Mouse (Mus musculus): ENCODE data around the gene Fbxo33. TPM values are rescaled to one million over a fixed set of nuclear protein-coding genes. Genes with fewer than 3 reads are reported as not detected.

Gene Fbxo33
- total and polyA plus RNA-seq, 3 experiments: 20.8 to 35.3 TPM; not detected in 1

GRCm38 (mm10) chr12:59206208-59206999 is 13.1 kb downstream of the Fbxo33 start:
- Histone ChIP-seq H3K9ac (ENCODE audit: control insufficient read depth, low read depth, low read length, poor library complexity, severe bottlenecking) (no peak overlapping the region), H3K4me3 (ENCODE audit: control insufficient read depth in 1 of 2, insufficient read depth in 1 of 2, low read depth in 2 of 2, low read length in 2 of 2) (no peak overlapping the region), H3K27me3 (ENCODE audit: control insufficient read depth in 1 of 2, insufficient read depth in 2 of 2, low read length in 2 of 2) (no peaks in the 10 kb centered on the region), H3K9me3 (replicated peaks; ENCODE audit: insufficient read depth, low read length) (no peaks in the 10 kb centered on the region), H3K27ac (ENCODE audit: control insufficient read depth, low read depth, low read length) (peak overlapping the region; percentile 13), H3K4me1 (ENCODE audit: control insufficient read depth in 1 of 2, insufficient read depth in 2 of 2, low read length in 2 of 2) (peaks cover 11 to 15% of the 10 kb centered on the region in 2 experiments), H3K36me3 (ENCODE audit: control insufficient read depth in 1 of 2, insufficient read depth in 2 of 2, low read length in 2 of 2) (peaks cover 14 to 19% of the 10 kb centered on the region in 2 experiments), H3K79me2 (ENCODE audit: control insufficient read depth, insufficient read depth, low read length, poor library complexity) (0 out of 2 replicates have a peak, but pooled peaks cover 1% of the 10 kb centered on the region)
- no peak for DNase-seq (ENCODE audit: low read depth, low spot score)
- TF ChIP-seq RCOR1 (IDR thresholded peaks at IDR 0.05; ENCODE audit: low read depth, low read length) (no peak), HCFC1 (IDR thresholded peaks at IDR 0.05; ENCODE audit: low read depth, low read length) (no peak), ETS1 (IDR thresholded peaks at IDR 0.05; ENCODE audit: low read depth, low read length) (no peak), JUND (IDR thresholded peaks at IDR 0.05; ENCODE audit: low read depth, low read length) (no peak), USF1 (IDR thresholded peaks at IDR 0.05; ENCODE audit: low read depth, low read length) (no peak), POLR2A (IDR thresholded peaks at IDR 0.05; ENCODE audit: control insufficient read depth in 1 of 2, insufficient read depth in 1 of 2, low read depth in 1 of 2, low read length in 2 of 2, poor library complexity in 1 of 2) (no peak), TAL1 (IDR thresholded peaks at IDR 0.05; ENCODE audit: low read length) (no peak), NELFE (IDR thresholded peaks at IDR 0.05; ENCODE audit: low read depth, low read length) (no peak), KAT2A (conservative IDR thresholded peaks at IDR 0.05; ENCODE audit: low read depth, low read length) (no peak)

GRCm38 (mm10) chr12:59205571-59205970 is 14.0 kb downstream of the Fbxo33 start:
- Histone ChIP-seq H3K79me2 (ENCODE audit: control insufficient read depth, insufficient read depth, low read length, poor library complexity) (0 out of 2 replicates have a peak, but pooled peaks cover 1% of the 10 kb centered on the region), H3K36me3 (ENCODE audit: control insufficient read depth in 1 of 2, insufficient read depth in 2 of 2, low read length in 2 of 2) (peaks cover 16 to 19% of the 10 kb centered on the region in 2 experiments), H3K4me1 (ENCODE audit: control insufficient read depth in 1 of 2, insufficient read depth in 2 of 2, low read length in 2 of 2) (peaks cover 11 to 15% of the 10 kb centered on the region in 2 experiments), H3K9ac (ENCODE audit: control insufficient read depth, low read depth, low read length, poor library complexity, severe bottlenecking) (no peak overlapping the region), H3K27ac (ENCODE audit: control insufficient read depth, low read depth, low read length) (no peak overlapping the region), H3K27me3 (ENCODE audit: control insufficient read depth in 1 of 2, insufficient read depth in 2 of 2, low read length in 2 of 2) (no peaks in the 10 kb centered on the region), H3K4me3 (ENCODE audit: control insufficient read depth in 1 of 2, insufficient read depth in 1 of 2, low read depth in 2 of 2, low read length in 2 of 2) (no peak overlapping the region), H3K9me3 (replicated peaks; ENCODE audit: insufficient read depth, low read length) (no peaks in the 10 kb centered on the region)
- TF ChIP-seq HCFC1 (IDR thresholded peaks at IDR 0.05; ENCODE audit: low read depth, low read length) (no peak), RAD21 (IDR thresholded peaks at IDR 0.05; ENCODE audit: low read depth, low read length) (no peak), TCF12 (IDR thresholded peaks at IDR 0.05; ENCODE audit: low read depth, low read length) (no peak), CHD1 (IDR thresholded peaks at IDR 0.05; ENCODE audit: low read depth, low read length) (no peak), MAZ (IDR thresholded peaks at IDR 0.05; ENCODE audit: low read depth, low read length) (no peak), USF1 (IDR thresholded peaks at IDR 0.05; ENCODE audit: low read depth, low read length) (no peak), ZKSCAN1 (IDR thresholded peaks at IDR 0.05; ENCODE audit: low read depth, low read length) (no peak), RCOR1 (IDR thresholded peaks at IDR 0.05; ENCODE audit: low read depth, low read length) (no peak), MYB (IDR thresholded peaks at IDR 0.05; ENCODE audit: low read depth, low read length) (no peak), POLR2AphosphoS2 (IDR thresholded peaks at IDR 0.05; ENCODE audit: low read length) (no peak), MEF2A (IDR thresholded peaks at IDR 0.05; ENCODE audit: extremely low read depth, insufficient replicate concordance, low read depth, low read length, poor library complexity, severe bottlenecking) (no peak), MYC (IDR thresholded peaks at IDR 0.05; ENCODE audit: low read depth, low read length) (no peak), POLR2A (IDR thresholded peaks at IDR 0.05; ENCODE audit: control insufficient read depth in 1 of 2, insufficient read depth in 1 of 2, low read depth in 1 of 2, low read length in 2 of 2, poor library complexity in 1 of 2) (no peak), SMC3 (IDR thresholded peaks at IDR 0.05; ENCODE audit: low read depth, low read length) (no peak), ELF1 (IDR thresholded peaks at IDR 0.05; ENCODE audit: low read depth, low read length) (no peak), CTCF (IDR thresholded peaks at IDR 0.05 in 2 of 3, conservative IDR thresholded peaks at IDR 0.05 in 1 of 3; ENCODE audit: control insufficient read depth in 1 of 3, insufficient read depth in 1 of 3, low read depth in 2 of 3, low read length in 3 of 3, poor library complexity in 1 of 3, severe bottlenecking in 1 of 3) (no peak), ZC3H11A (IDR thresholded peaks at IDR 0.05; ENCODE audit: low read depth, low read length) (no peak), GATA1 (IDR thresholded peaks at IDR 0.05; ENCODE audit: low read depth, low read length) (no peak)
- DNase-seq (ENCODE audit: low read depth, low spot score): no peak
